Mouse (Mus musculus): Measurements from ENCODE around the gene Mapk10. TPM values are rescaled to one million over a fixed set of nuclear protein-coding genes. Genes with fewer than 3 reads are reported as not detected.

The Mapk10 gene
- total RNA-seq, 2 experiments from 2014 or later = 30.0 to 37.4 TPM

- intact Hi-C loops (cut with DNase I) = no loop called here
Measured at GRCm38 (mm10) chr5:103167371-103167770, 43.8 kb downstream of the Mapk10 start.

GRCm38 (mm10) chr5:103166755-103167154 is 44.4 kb downstream of the Mapk10 start:
- no peak for DNase-seq
- intact Hi-C loops (cut with DNase I) = no loop called here

More at GRCm38 (mm10) chr5:103167371-103167770, 43.8 kb downstream of the Mapk10 start:
- DNase-seq = no peak

GRCm38 (mm10) chr5:103164022-103164421 is 47.1 kb downstream of the Mapk10 start:
- intact Hi-C loops (cut with DNase I) = no loop called here
- no peak for DNase-seq

GRCm38 (mm10) chr5:103161574-103161973 is 49.6 kb downstream of the Mapk10 start:
- DNase-seq = no peak
- intact Hi-C loops (cut with DNase I) = no loop called here

GRCm38 (mm10) chr5:103161196-103161540 is 50.0 kb downstream of the Mapk10 start:
- intact Hi-C loops (cut with DNase I) = no loop called here
- peak; percentile 13 to 23 for DNase-seq

GRCm38 (mm10) chr5:103160314-103161195 is 50.6 kb downstream of the Mapk10 start:
- no peak for DNase-seq
- intact Hi-C loops (cut with DNase I) = no loop called here

- DNase-seq = no peak
- intact Hi-C loops (cut with DNase I) = no loop called here
Measured at GRCm38 (mm10) chr5:103140935-103141334, 70.2 kb downstream of the Mapk10 start.

GRCm38 (mm10) chr5:103134839-103135238 is 76.3 kb downstream of the Mapk10 start:
- DNase-seq = peak; percentile 13 to 16
- intact Hi-C loops (cut with DNase I) = no loop called here

- intact Hi-C loops (cut with DNase I) = no loop called here
- peak in 1 of 2 experiments; percentile 6 for DNase-seq
Measured at GRCm38 (mm10) chr5:103133626-103134025, 77.5 kb downstream of the Mapk10 start.

GRCm38 (mm10) chr5:103132814-103133213 is 78.3 kb downstream of the Mapk10 start:
- intact Hi-C loops (cut with DNase I) = no loop called here
- DNase-seq = peak; percentile 10 to 26

GRCm38 (mm10) chr5:103119618-103120017 is 91.5 kb downstream of the Mapk10 start:
- intact Hi-C loops (cut with DNase I) = no loop called here
- no peak for DNase-seq

- no peak for DNase-seq
- intact Hi-C loops (cut with DNase I) = no loop called here
Measured at GRCm38 (mm10) chr5:103115571-103115970, 95.6 kb downstream of the Mapk10 start.

GRCm38 (mm10) chr5:103112471-103112870 is 98.7 kb downstream of the Mapk10 start:
- DNase-seq = no peak
- intact Hi-C loops (cut with DNase I) = no loop called here

- intact Hi-C loops (cut with DNase I) = no loop called here
- DNase-seq = no peak
Measured at GRCm38 (mm10) chr5:103109409-103109808, 101.7 kb downstream of the Mapk10 start.

GRCm38 (mm10) chr5:103105441-103106414 is 105.4 kb downstream of the Mapk10 start:
- intact Hi-C loops (cut with DNase I) = no loop called here
- DNase-seq = no peak

- DNase-seq = peak in 1 of 2 experiments; percentile 15
- intact Hi-C loops (cut with DNase I) = no loop called here
Measured at GRCm38 (mm10) chr5:103104082-103104481, 107.1 kb downstream of the Mapk10 start.

- peak in 1 of 2 experiments; percentile 5 for DNase-seq
- intact Hi-C loops (cut with DNase I) = no loop called here
Measured at GRCm38 (mm10) chr5:103102876-103103393, 108.2 kb downstream of the Mapk10 start.

- intact Hi-C loops (cut with DNase I) = no loop called here
Measured at GRCm38 (mm10) chr5:103102176-103102575, 109.0 kb downstream of the Mapk10 start.

GRCm38 (mm10) chr5:103094166-103094565 is 117.0 kb downstream of the Mapk10 start:
- intact Hi-C loops (cut with DNase I) = no loop called here
- DNase-seq = no peak

More at GRCm38 (mm10) chr5:103102176-103102575, 109.0 kb downstream of the Mapk10 start:
- DNase-seq = no peak

GRCm38 (mm10) chr5:103085844-103086243 is 125.3 kb downstream of the Mapk10 start:
- no peak for DNase-seq
- intact Hi-C loops (cut with DNase I) = no loop called here

GRCm38 (mm10) chr5:103075451-103075850 is 135.7 kb downstream of the Mapk10 start:
- DNase-seq = peak in 1 of 2 experiments; percentile 8
- intact Hi-C loops (cut with DNase I) = no loop called here
